Mouse (Mus musculus) lung, postnatal 0 days (tissue): ENCODE data around the gene Slc25a36.

Source experiments
- CTCF ChIP-seq: IDR thresholded peaks from 2 replicates; pipeline ENCODE4 v1.5.1; 2016; ENCODE audit warnings: antibody characterized with exemption, mild to moderate bottlenecking
- EP300 ChIP-seq: IDR thresholded peaks from 2 replicates; pipeline ENCODE4 v1.6.1; 2016; ENCODE audit warnings: antibody characterized with exemption, mild to moderate bottlenecking, control low read depth

DNA sequence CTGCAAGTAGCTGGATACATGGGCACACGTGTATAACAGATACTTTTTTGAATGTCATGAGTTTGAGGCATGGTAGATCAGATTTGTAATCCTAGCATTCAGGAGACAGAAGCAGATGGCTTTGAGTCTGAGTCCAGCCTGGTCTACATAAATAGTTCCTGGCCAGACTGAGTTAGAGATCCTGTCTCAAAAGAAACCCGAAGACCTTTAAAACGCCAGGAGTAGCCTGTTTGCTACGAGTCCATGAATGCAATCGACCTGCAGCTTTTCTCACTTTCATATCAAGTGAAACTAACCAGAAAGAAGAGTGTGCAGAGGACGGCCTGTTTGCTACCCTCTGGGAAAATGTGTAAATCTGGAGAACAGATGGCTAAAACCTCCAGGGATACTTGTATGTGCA lies 43.2 kb downstream of the Slc25a36 start:
- no peak for TF ChIP-seq EP300
- no peak for TF ChIP-seq CTCF
